Mouse (Mus musculus) embryonic fibroblast, embryonic 13.5 days (primary cell): ENCODE results near the gene Taf8. TPM values are rescaled to one million over a fixed set of nuclear protein-coding genes. Genes with fewer than 3 reads are reported as not detected.
"Not testable (repeated sequence)": the region's sequence is repeated elsewhere in the genome, so short reads cannot be mapped to it uniquely, and the experiment has no call there.

Experiments used
- H3K27ac ChIP-seq: 2 replicates; pipeline ENCODE4 v1.5.1; 2012; ENCODE audit warnings: low read length, control low read depth, inconsistent platforms; ENCODE audit not compliant: insufficient read depth
- H3K4me1 ChIP-seq: 2 replicates; pipeline ENCODE4 v1.6.1; 2011; ENCODE audit warnings: low read length; ENCODE audit not compliant: control insufficient read depth, insufficient read depth
- H3K4me3 ChIP-seq: 2 replicates; pipeline ENCODE4 v1.5.1; 2011; ENCODE audit warnings: mild to moderate bottlenecking, control low read depth, low read length; ENCODE audit not compliant: insufficient read depth
- CTCF ChIP-seq: IDR thresholded peaks from 2 replicates; pipeline ENCODE4 v1.5.1; 2011; ENCODE audit warnings: mild to moderate bottlenecking, control low read depth, low read length, moderate library complexity, borderline replicate concordance; ENCODE audit not compliant: insufficient read depth
- POLR2A ChIP-seq: IDR thresholded peaks from 2 replicates; pipeline ENCODE4 v1.6.1; 2011; ENCODE audit warnings: low read depth, mild to moderate bottlenecking, control low read depth, low read length, moderate library complexity
- polyA plus RNA-seq: library from polyadenylated mRNA; stranded (reverse); fragments of >200 nt; gene quantifications from 2 replicates; pipeline ENCODE4 v1.2.4, GENCODE M21; 2011; ENCODE audit warnings: low read depth; ENCODE audit not compliant: missing spikeins, insufficient read length

Gene Taf8
- polyA plus RNA-seq, 1 experiment, result 16.0 TPM

- TF ChIP-seq CTCF, result no peak
- no peak for TF ChIP-seq POLR2A
- Histone ChIP-seq H3K4me3 (no peak overlapping the region), H3K4me1 (peaks cover 11% of the 10 kb centered on the region), H3K27ac (no peak overlapping the region)
These were observed 4.6 kb upstream of the Taf8 start for GRCm38 (mm10) chr17:47506697-47507096.

- peaks cover 11% of the 10 kb centered on the region for H3K4me1 ChIP-seq
- TF ChIP-seq POLR2A (no peak), CTCF (no peak)
- H3K4me3 ChIP-seq, result no peak overlapping the region
- no peak overlapping the region for H3K27ac ChIP-seq
These were observed 4.0 kb upstream of the Taf8 start for GRCm38 (mm10) chr17:47506042-47506441.

- Histone ChIP-seq H3K4me1 (peaks cover 11% of the 10 kb centered on the region), H3K4me3 (no peak overlapping the region), H3K27ac (no peak overlapping the region)
- TF ChIP-seq POLR2A (no peak), CTCF (no peak)
These were observed 3.5 kb upstream of the Taf8 start for GRCm38 (mm10) chr17:47505566-47505965.

- Histone ChIP-seq H3K4me3 (peak within 1 kb of the TSS; percentile 6; the same call in 1 of the 2 replicates), H3K4me1 (peaks cover 11% of the 10 kb centered on the region), H3K27ac (no peak within 1 kb of the TSS)
- TF ChIP-seq POLR2A (peak; percentile 51; the same call in 1 of the 2 replicates), CTCF (no peak)
These were observed 2.9 kb upstream of the Taf8 start, which contains the start of gene Ccnd3 for GRCm38 (mm10) chr17:47504941-47505346. Gene Ccnd3, plus strand, starts transcription at chr17:47505051.

GRCm38 (mm10) chr17:47504228-47504627 is 2.1 kb upstream of the Taf8 start:
- H3K27ac ChIP-seq, result no peak overlapping the region
- TF ChIP-seq CTCF (no peak), POLR2A (no peak)
- peaks cover 11% of the 10 kb centered on the region for H3K4me1 ChIP-seq
- H3K4me3 ChIP-seq, result no peak overlapping the region

- Histone ChIP-seq H3K27ac (no peak overlapping the region), H3K4me3 (no peak overlapping the region), H3K4me1 (peaks cover 11% of the 10 kb centered on the region)
- TF ChIP-seq POLR2A, result no peak
- no peak for TF ChIP-seq CTCF
These were observed 1.6 kb upstream of the Taf8 start for GRCm38 (mm10) chr17:47503689-47504088.

- not testable (repeated sequence) for H3K4me3 ChIP-seq, H3K27ac ChIP-seq, H3K4me1 ChIP-seq
These were observed 584 bp upstream of the Taf8 start for GRCm38 (mm10) chr17:47502707-47503045.

GRCm38 (mm10) chr17:47501531-47501930 is 561 bp downstream of the Taf8 start:
- TF ChIP-seq CTCF (no peak), POLR2A (no peak)
- Histone ChIP-seq H3K27ac (no peak overlapping the region), H3K4me1 (peaks cover 6% of the 10 kb centered on the region; the same call in 1 of the 2 replicates), H3K4me3 (peak overlapping the region; percentile 83)

GRCm38 (mm10) chr17:47494132-47494531 is 8.0 kb downstream of the Taf8 start:
- Histone ChIP-seq H3K27ac (no peak overlapping the region), H3K4me1 (no peaks in the 10 kb centered on the region), H3K4me3 (no peak overlapping the region)
- TF ChIP-seq CTCF (no peak), POLR2A (no peak)

- Histone ChIP-seq H3K27ac (no peak overlapping the region), H3K4me3 (no peak overlapping the region), H3K4me1 (no peaks in the 10 kb centered on the region)
- TF ChIP-seq POLR2A (no peak), CTCF (no peak)
These were observed 8.4 kb downstream of the Taf8 start for GRCm38 (mm10) chr17:47493653-47494052.

GRCm38 (mm10) chr17:47492731-47493130 is 9.4 kb downstream of the Taf8 start:
- Histone ChIP-seq H3K4me1 (0 out of 2 replicates have a peak, but pooled peaks cover under 1% of the 10 kb centered on the region), H3K27ac (no peak overlapping the region), H3K4me3 (no peak overlapping the region)
- TF ChIP-seq POLR2A (no peak), CTCF (no peak)
